Mouse (Mus musculus) neutrophil, adult 65 days (primary cell): ENCODE results near the gene Pou2f1. TPM values are rescaled to one million over a fixed set of nuclear protein-coding genes. Genes with fewer than 3 reads are reported as not detected.

ENCODE experiments used
- total RNA-seq: library from RNA; stranded (reverse); gene quantifications from 2 replicates; pipeline ENCODE4 v1.2.4, GENCODE M21; 2023

The Pou2f1 gene
- 23.2 and 23.5 TPM in 2 replicates for total RNA-seq

DNA sequence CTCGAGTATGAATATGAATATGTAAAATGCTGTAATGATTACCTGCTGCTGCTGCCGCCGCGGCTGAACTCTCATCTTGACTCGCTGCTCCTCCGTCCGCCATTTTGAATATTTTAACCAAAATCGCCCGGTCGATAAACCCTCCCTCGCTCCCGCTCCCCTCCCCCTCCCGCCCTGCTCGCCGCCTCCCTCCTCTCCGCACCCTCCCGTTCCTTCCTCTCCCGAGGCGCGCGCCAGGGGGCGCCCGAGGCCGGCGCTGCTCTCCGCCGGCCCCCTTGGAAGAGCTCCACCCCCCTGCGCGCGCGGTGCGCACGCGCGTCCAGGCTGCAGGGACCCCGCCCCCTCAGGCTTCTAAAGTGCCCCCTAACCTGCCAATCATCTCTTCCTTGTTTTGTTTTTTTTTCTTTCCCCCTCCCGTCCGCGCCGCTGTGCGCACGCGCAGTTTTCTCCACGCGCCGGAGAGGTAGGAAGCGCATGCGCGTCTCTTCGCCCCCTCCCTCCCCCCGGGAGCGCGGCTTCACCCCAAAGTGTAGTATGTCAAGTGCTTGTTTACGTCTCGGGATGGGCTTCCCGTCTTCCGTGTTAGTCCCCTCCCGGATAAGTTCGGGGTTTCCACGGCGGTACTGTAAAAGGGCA, at the start of gene Pou2f1:
Pou2f1 (minus strand) TSS at position 159 of the 636 bp plus-strand sequence.

Other genes with a start within 250 kb of the Pou2f1 start
- gene Creg1, start 238.9 kb downstream of the Pou2f1 start, total RNA-seq = 77.5 and 99.1 TPM in 2 replicates
- not detected in 2 replicates for gene Cd247, start 214.0 kb downstream of the Pou2f1 start, total RNA-seq
- gene Dusp27, start 125.2 kb upstream of the Pou2f1 start, total RNA-seq = not detected in 2 replicates
- gene Gpa33, start 127.6 kb upstream of the Pou2f1 start, total RNA-seq = not detected in 2 replicates
- not detected in 2 replicates for gene Mael, start 236.1 kb upstream of the Pou2f1 start, total RNA-seq